Mouse (Mus musculus): ENCODE data around the gene Rtn1. TPM values are rescaled to one million over a fixed set of nuclear protein-coding genes. Genes with fewer than 3 reads are reported as not detected.

Rtn1 gene
- polyA plus RNA-seq, 1 experiment from 2014 or later = 84.3 TPM

GRCm38 (mm10) chr12:72389377-72390103 lies 19.3 kb downstream of the Rtn1 start:
- no peak overlapping the region for H3K9ac ChIP-seq (ENCODE audit: low read length)
- DNase-seq (ENCODE audit: low spot score) (no peak), ATAC-seq (replicated peaks; ENCODE audit: low FRiP score, low TSS enrichment, low read depth) (no peak)
- H3K9me3 ChIP-seq (ENCODE audit: control insufficient read depth, low read length) = no peaks in the 10 kb centered on the region
- no peak overlapping the region for H3K4me3 ChIP-seq (ENCODE audit: low read depth, low read length)
- peaks cover 3% of the 10 kb centered on the region; the same call in 1 of the 2 replicates for H3K4me1 ChIP-seq (replicated peaks; ENCODE audit: control insufficient read depth, insufficient read depth, low read length)
- H3K4me2 ChIP-seq (ENCODE audit: low read length) = no peak overlapping the region
- H3K27me3 ChIP-seq (replicated peaks; ENCODE audit: control insufficient read depth, insufficient read depth, low read length) = no peaks in the 10 kb centered on the region
- H3K36me3 ChIP-seq (ENCODE audit: control insufficient read depth, insufficient read depth, low read length) = no peaks in the 10 kb centered on the region
- no peak overlapping the region for H3K27ac ChIP-seq (ENCODE audit: low read depth)
- WGBS = 72% methylated on average over 14 of the region's 14 CpGs

- ATAC-seq (replicated peaks; ENCODE audit: low FRiP score, low TSS enrichment, low read depth) = no peak
- no peak overlapping the region for H3K27ac ChIP-seq (ENCODE audit: low read depth)
- no peaks in the 10 kb centered on the region for H3K9me3 ChIP-seq (ENCODE audit: control insufficient read depth, low read length)
- no peak overlapping the region for H3K9ac ChIP-seq (ENCODE audit: low read length)
- WGBS = 88% methylated on average over 5 of the region's 5 CpGs
- no peak overlapping the region for H3K4me2 ChIP-seq (ENCODE audit: low read length)
- H3K4me3 ChIP-seq (ENCODE audit: low read depth, low read length) = no peak overlapping the region
- DNase-seq (ENCODE audit: low spot score) = no peak
- H3K36me3 ChIP-seq (ENCODE audit: control insufficient read depth, insufficient read depth, low read length) = no peaks in the 10 kb centered on the region
- H3K4me1 ChIP-seq (replicated peaks; ENCODE audit: control insufficient read depth, insufficient read depth, low read length) = peaks cover 3% of the 10 kb centered on the region; the same call in 1 of the 2 replicates
- H3K27me3 ChIP-seq (replicated peaks; ENCODE audit: control insufficient read depth, insufficient read depth, low read length) = no peaks in the 10 kb centered on the region
Observed at GRCm38 (mm10) chr12:72388835-72389234, 20.0 kb downstream of the Rtn1 start.

DNA sequence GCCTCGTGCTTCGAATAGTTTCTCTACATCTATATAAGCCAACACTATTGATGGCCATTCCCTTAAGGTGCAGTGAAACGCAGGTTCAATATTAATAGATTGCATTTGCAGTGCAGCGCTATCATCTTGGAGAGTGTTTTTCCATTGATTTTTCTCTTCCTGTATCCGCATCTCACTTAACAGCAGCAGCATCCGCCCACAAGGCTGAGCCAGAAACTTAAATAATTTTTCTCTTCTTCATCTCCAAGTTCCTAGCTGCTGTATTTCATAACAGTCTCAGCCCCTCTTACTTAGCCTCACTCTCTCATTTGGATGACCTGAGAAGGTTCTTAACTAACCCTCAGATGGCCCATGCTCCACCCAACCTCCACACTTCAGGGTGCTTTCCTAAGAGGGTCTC lies 20.7 kb downstream of the Rtn1 start:
- ATAC-seq (replicated peaks; ENCODE audit: low FRiP score, low TSS enrichment, low read depth) (no peak), DNase-seq (ENCODE audit: low spot score) (no peak)
- H3K27ac ChIP-seq (ENCODE audit: low read depth) = no peak overlapping the region
- H3K36me3 ChIP-seq (ENCODE audit: control insufficient read depth, insufficient read depth, low read length) = no peaks in the 10 kb centered on the region
- no peak overlapping the region for H3K4me3 ChIP-seq (ENCODE audit: low read depth, low read length)
- no peak overlapping the region for H3K4me2 ChIP-seq (ENCODE audit: low read length)
- H3K9me3 ChIP-seq (ENCODE audit: control insufficient read depth, low read length) = no peaks in the 10 kb centered on the region
- WGBS = 89% methylated on average over 6 of the region's 6 CpGs
- H3K4me1 ChIP-seq (replicated peaks; ENCODE audit: control insufficient read depth, insufficient read depth, low read length) = peaks cover 3% of the 10 kb centered on the region; the same call in 1 of the 2 replicates
- no peak overlapping the region for H3K9ac ChIP-seq (ENCODE audit: low read length)
- no peaks in the 10 kb centered on the region for H3K27me3 ChIP-seq (replicated peaks; ENCODE audit: control insufficient read depth, insufficient read depth, low read length)

DNA sequence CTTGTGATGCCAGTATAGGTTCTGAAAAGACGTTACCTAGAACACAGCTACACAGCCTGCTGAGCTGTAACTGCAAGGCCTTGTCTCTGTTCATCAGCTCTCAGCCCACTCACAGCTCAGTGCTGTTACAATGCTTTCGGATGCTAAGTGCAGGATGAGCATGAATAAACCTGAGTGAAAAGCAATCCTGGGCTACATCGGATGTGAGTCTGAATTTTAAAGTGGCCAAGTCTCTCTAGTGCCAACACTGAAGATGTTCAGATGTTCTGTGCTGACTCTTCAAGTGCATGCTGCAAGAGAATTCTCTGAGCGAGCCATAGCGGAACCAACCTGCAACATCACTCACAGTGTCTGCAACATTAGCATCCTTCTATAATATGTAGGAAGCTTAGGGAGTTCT lies 32.5 kb downstream of the Rtn1 start:
- ATAC-seq (replicated peaks; ENCODE audit: low FRiP score, low TSS enrichment, low read depth) (no peak), DNase-seq (ENCODE audit: low spot score) (peak; percentile 24)
- no peak overlapping the region for H3K9ac ChIP-seq (ENCODE audit: low read length)
- no peak overlapping the region for H3K27ac ChIP-seq (ENCODE audit: low read depth)
- H3K36me3 ChIP-seq (ENCODE audit: control insufficient read depth, insufficient read depth, low read length) = no peaks in the 10 kb centered on the region
- H3K4me2 ChIP-seq (ENCODE audit: low read length) = no peak overlapping the region
- H3K27me3 ChIP-seq (replicated peaks; ENCODE audit: control insufficient read depth, insufficient read depth, low read length) = no peaks in the 10 kb centered on the region
- H3K9me3 ChIP-seq (ENCODE audit: control insufficient read depth, low read length) = no peaks in the 10 kb centered on the region
- no peaks in the 10 kb centered on the region for H3K4me1 ChIP-seq (replicated peaks; ENCODE audit: control insufficient read depth, insufficient read depth, low read length)
- WGBS = 88% methylated on average over 5 of the region's 5 CpGs
- H3K4me3 ChIP-seq (ENCODE audit: low read depth, low read length) = no peak overlapping the region

- DNase-seq (ENCODE audit: low spot score) (no peak), ATAC-seq (replicated peaks; ENCODE audit: low FRiP score, low TSS enrichment, low read depth) (no peak)
- 77% methylated on average over 11 of the region's 11 CpGs for WGBS
- H3K9me3 ChIP-seq (ENCODE audit: control insufficient read depth, low read length) = no peaks in the 10 kb centered on the region
- no peaks in the 10 kb centered on the region for H3K4me1 ChIP-seq (replicated peaks; ENCODE audit: control insufficient read depth, insufficient read depth, low read length)
- no peak overlapping the region for H3K27ac ChIP-seq (ENCODE audit: low read depth)
- H3K4me3 ChIP-seq (ENCODE audit: low read depth, low read length) = no peak overlapping the region
- no peak overlapping the region for H3K9ac ChIP-seq (ENCODE audit: low read length)
- no peak overlapping the region for H3K4me2 ChIP-seq (ENCODE audit: low read length)
- no peaks in the 10 kb centered on the region for H3K36me3 ChIP-seq (ENCODE audit: control insufficient read depth, insufficient read depth, low read length)
- no peaks in the 10 kb centered on the region for H3K27me3 ChIP-seq (replicated peaks; ENCODE audit: control insufficient read depth, insufficient read depth, low read length)
Observed at GRCm38 (mm10) chr12:72374823-72375225, 34.0 kb downstream of the Rtn1 start.

DNA sequence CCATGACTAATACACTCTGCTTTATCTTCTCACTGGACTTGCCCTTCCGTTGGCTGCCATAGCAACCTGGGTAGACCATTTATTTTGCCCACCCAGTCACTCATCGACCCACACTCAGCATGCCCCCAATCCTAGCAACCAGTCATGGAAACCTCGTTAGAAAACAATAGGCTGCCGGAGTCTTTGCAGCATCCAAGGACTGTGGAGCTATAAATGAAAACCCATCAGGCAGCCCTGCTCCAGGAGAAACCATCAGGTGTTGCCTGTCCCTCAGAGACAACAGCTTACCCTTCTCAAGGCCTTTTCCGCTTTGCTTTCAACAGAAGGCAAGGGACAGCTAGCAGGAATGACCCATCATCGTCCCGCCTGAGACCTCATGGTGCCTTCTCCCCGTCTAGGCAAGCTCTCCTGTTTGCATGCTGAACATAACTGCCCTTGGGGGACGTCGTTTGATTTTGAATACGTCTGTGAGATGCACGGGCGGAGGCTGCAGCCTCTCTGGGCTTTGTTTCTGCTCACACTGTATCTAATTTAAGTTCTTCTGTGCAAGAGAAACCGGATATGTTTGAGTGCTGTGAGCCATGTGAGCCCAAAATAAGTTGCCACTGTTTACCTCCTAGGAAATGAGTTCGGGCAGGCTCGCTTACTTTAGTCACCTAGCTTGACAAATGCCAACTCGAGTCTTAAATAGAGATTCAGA lies 34.8 kb downstream of the Rtn1 start:
- Histone ChIP-seq H3K36me3 (ENCODE audit: control insufficient read depth, insufficient read depth, low read length) (no peaks in the 10 kb centered on the region), H3K4me3 (ENCODE audit: low read depth, low read length) (no peak overlapping the region), H3K4me1 (replicated peaks; ENCODE audit: control insufficient read depth, insufficient read depth, low read length) (no peaks in the 10 kb centered on the region), H3K4me2 (ENCODE audit: low read length) (no peak overlapping the region), H3K27ac (ENCODE audit: low read depth) (no peak overlapping the region), H3K27me3 (replicated peaks; ENCODE audit: control insufficient read depth, insufficient read depth, low read length) (no peaks in the 10 kb centered on the region), H3K9me3 (ENCODE audit: control insufficient read depth, low read length) (no peaks in the 10 kb centered on the region), H3K9ac (ENCODE audit: low read length) (no peak overlapping the region)
- ATAC-seq (replicated peaks; ENCODE audit: low FRiP score, low TSS enrichment, low read depth) = no peak
- WGBS = 67% methylated on average over 17 of the region's 17 CpGs
- no peak for DNase-seq (ENCODE audit: low spot score)

DNA sequence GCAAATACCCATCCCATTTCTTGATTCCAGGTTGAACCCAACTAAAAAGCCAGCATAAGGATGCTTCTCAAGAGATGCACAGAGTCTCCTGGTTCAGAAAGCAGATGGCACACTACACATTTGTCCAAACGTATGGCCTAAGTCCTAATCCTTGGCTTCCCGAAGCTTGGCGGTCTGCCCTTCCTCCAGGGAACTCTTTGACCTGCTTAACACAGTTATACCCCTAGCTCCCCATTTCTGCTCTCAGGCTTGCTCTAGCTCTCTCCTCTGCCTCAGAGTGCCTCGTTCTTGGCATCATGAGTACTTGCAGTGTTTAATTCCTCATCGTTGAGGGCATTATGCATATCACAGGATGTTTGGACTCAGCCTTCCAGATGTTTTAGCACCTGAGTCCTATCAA lies 38.8 kb downstream of the Rtn1 start:
- 68% methylated on average over 5 of the region's 5 CpGs for WGBS
- H3K27ac ChIP-seq (ENCODE audit: low read depth) = no peak overlapping the region
- no peak overlapping the region for H3K9ac ChIP-seq (ENCODE audit: low read length)
- no peak overlapping the region for H3K4me2 ChIP-seq (ENCODE audit: low read length)
- H3K4me3 ChIP-seq (ENCODE audit: low read depth, low read length) = no peak overlapping the region
- no peaks in the 10 kb centered on the region for H3K4me1 ChIP-seq (replicated peaks; ENCODE audit: control insufficient read depth, insufficient read depth, low read length)
- no peaks in the 10 kb centered on the region for H3K9me3 ChIP-seq (ENCODE audit: control insufficient read depth, low read length)
- no peaks in the 10 kb centered on the region for H3K36me3 ChIP-seq (ENCODE audit: control insufficient read depth, insufficient read depth, low read length)
- no peak for DNase-seq (ENCODE audit: low spot score)
- no peak for ATAC-seq (replicated peaks; ENCODE audit: low FRiP score, low TSS enrichment, low read depth)
- no peaks in the 10 kb centered on the region for H3K27me3 ChIP-seq (replicated peaks; ENCODE audit: control insufficient read depth, insufficient read depth, low read length)

DNA sequence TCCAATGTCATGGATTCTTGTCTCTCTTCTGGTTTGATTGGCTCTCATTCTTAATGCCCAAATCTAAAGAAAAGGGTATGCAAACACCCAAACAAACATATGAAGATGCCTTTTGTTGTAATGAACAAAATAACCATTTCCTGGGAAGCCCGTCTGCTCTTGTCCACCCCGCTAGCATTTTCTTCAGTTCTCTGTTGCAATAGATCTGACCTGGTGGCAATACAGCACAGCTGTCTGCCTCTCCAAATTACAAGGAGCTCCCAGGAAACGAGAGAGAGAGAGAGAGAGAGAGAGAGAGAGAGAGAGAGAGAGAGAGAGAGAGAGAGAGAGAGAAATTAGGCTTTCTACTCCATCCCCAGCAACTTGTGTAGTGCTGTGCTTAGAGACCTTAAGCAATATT lies 42.1 kb downstream of the Rtn1 start:
- ATAC-seq (replicated peaks; ENCODE audit: low FRiP score, low TSS enrichment, low read depth) (no peak), DNase-seq (ENCODE audit: low spot score) (no peak)
- H3K36me3 ChIP-seq (ENCODE audit: control insufficient read depth, insufficient read depth, low read length) = no peaks in the 10 kb centered on the region
- H3K9me3 ChIP-seq (ENCODE audit: control insufficient read depth, low read length) = no peaks in the 10 kb centered on the region
- no peak overlapping the region for H3K9ac ChIP-seq (ENCODE audit: low read length)
- no peak overlapping the region for H3K27ac ChIP-seq (ENCODE audit: low read depth)
- H3K4me1 ChIP-seq (replicated peaks; ENCODE audit: control insufficient read depth, insufficient read depth, low read length) = no peaks in the 10 kb centered on the region
- H3K27me3 ChIP-seq (replicated peaks; ENCODE audit: control insufficient read depth, insufficient read depth, low read length) = no peaks in the 10 kb centered on the region
- WGBS = 61% methylated on average over 3 of the region's 3 CpGs
- H3K4me2 ChIP-seq (ENCODE audit: low read length) = no peak overlapping the region
- H3K4me3 ChIP-seq (ENCODE audit: low read depth, low read length) = no peak overlapping the region

DNA sequence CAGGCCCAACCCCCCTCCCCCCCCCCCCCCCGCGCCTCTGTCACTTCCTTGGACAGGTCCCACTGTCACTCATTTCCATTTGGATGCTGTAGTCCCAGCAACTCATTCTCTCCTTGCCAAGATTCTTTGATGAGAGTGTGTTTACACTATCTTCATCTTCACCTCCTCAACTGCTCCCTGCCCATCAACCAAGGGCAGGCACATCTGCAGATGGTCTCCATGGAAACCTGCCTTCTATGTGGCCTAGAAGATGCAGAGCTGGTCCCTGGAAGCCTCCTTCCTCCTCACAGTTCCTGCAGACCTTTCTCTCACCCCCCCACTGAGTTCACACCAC lies 42.8 kb downstream of the Rtn1 start:
- DNase-seq (ENCODE audit: low spot score) (no peak), ATAC-seq (replicated peaks; ENCODE audit: low FRiP score, low TSS enrichment, low read depth) (no peak)
- no peaks in the 10 kb centered on the region for H3K27me3 ChIP-seq (replicated peaks; ENCODE audit: control insufficient read depth, insufficient read depth, low read length)
- H3K9me3 ChIP-seq (ENCODE audit: control insufficient read depth, low read length) = no peaks in the 10 kb centered on the region
- H3K4me3 ChIP-seq (ENCODE audit: low read depth, low read length) = no peak overlapping the region
- no peak overlapping the region for H3K4me2 ChIP-seq (ENCODE audit: low read length)
- H3K4me1 ChIP-seq (replicated peaks; ENCODE audit: control insufficient read depth, insufficient read depth, low read length) = no peaks in the 10 kb centered on the region
- 33% methylated on average over 1 of the region's 2 CpGs for WGBS
- no peaks in the 10 kb centered on the region for H3K36me3 ChIP-seq (ENCODE audit: control insufficient read depth, insufficient read depth, low read length)
- no peak overlapping the region for H3K9ac ChIP-seq (ENCODE audit: low read length)
- no peak overlapping the region for H3K27ac ChIP-seq (ENCODE audit: low read depth)

Measured in intestine, embryonic 14.5 days (tissue).